Mouse (Mus musculus): ENCODE measurements around the gene Lcmt1.

Gene Lcmt1

DNA sequence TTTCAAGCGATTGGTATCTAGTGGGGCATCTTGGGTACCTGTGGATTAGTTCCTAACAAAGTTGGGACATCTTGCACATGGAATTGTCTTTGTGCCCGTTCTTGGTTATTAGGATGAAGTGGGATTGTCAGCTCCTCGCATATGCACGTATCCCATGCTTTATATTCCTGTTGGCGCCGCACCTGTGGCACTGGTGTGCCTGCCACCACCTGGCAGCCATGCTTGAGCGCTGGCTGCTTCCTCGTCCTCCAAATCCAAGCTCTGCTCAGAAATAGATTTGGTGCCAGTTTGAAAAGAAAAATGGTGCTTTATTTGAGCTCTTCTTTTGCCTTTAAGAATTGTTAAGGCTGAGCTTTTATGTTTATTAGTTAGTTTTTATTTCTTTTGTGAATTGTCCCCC is 28.3 kb downstream of the Lcmt1 start:
- DNase-seq (ENCODE audit: inconsistent age in 2 of 2, low spot score in 1 of 2): no peak

DNA sequence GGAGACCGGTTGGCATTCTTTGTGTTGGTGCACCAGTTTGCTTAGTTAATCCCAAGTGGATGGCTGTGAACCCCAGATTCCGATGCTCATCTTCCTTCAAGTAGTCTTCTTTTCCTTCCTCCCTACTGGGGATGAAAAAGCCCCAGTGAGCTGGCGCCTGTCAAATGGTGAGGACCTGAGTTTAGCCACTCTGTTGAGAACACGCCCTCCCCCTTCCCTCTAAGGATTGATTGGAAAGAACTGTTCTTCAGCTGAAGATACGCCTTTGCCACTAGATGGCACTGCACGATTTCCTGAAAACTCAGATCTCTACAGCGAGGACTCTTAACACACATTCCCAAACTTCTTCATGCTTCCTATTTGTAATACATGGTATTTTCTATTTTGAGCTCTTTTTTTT is 29.2 kb downstream of the Lcmt1 start:
- peak; percentile 39 to 86 for DNase-seq (ENCODE audit: inconsistent age in 2 of 2, low spot score in 1 of 2)

DNA sequence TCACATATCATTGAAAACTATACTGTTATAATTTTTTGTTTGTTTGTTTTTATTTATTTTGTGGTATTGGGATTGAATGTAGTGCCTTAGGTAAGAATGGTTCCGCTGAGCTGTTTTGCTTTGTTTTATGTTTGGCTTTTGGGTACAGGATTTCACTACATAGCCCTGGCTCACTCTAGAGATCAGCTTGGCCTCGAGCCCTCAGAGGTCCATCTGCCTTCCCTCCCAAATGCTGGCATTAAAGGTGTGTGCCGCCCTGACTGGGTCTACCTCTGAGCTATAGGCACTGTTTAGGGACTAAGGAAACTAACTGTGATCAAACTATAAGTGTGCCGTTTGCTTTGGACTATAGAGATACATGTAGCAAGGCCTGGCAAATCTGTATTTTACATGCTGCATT is 29.7 kb downstream of the Lcmt1 start:
- DNase-seq (ENCODE audit: inconsistent age in 2 of 2, low spot score in 1 of 2): no peak

DNA sequence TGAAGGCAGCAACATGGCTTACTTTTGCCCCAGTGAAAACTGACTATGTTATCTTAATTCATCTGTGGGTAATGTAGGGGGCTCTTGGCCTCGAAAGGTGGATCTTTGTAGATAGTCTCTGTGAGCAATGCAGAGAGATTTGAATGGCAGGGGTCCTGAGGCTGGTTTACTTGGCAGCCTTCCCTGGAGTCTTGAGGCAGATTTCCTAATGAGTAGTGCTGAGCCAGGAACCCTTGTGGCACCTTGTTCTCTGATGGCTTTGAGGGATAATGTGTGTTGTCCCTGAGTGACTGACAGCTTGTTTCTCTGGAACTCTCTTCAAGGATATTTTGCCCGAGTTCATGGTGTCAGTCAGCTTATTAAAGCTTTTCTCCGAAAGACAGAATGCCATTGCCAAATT is 31.5 kb downstream of the Lcmt1 start:
- no peak for DNase-seq (ENCODE audit: inconsistent age in 2 of 2, low spot score in 1 of 2)

DNA sequence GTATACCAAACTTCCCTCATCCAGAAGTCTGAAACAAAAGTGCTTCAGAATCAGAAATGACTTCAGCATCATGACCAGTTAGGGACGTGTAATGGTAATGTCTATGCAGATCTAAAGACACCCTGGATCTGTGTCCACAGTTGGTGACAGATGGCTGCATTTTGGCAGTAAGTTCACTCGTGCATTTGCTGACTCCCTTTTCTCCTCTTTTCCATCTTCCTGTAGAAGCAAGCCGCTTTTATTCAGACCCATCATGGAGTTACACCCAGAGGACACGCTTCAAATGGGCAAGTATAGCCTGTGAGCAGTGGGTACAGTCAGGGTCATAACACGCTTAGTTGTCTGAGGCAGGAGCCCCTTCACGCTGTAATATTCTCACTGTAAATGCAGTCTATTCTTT is 34.6 kb downstream of the Lcmt1 start:
- DNase-seq (ENCODE audit: inconsistent age in 2 of 2, low spot score in 1 of 2): no peak

DNA sequence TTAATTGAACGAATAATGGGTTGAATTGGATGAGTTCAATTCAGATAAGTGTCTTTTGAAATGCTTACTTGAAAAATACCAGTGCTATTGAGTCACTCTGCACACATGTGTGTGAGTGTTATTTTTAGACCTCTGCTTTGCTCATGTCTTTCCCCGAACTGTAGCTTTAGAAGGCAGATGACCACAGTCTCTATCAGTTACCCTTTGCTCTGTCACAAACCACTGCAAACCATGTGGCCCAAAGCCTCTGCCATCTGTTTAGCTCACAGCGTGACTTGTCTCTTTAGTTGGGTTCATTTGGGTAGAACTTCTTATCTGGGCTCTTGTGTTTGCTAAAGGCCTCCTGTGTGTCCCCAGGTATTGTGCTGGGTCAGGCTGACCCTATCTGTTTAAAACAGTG is 36.0 kb downstream of the Lcmt1 start:
- peak in 1 of 2 experiments; percentile 50 for DNase-seq (ENCODE audit: inconsistent age in 2 of 2, low spot score in 1 of 2)

DNA sequence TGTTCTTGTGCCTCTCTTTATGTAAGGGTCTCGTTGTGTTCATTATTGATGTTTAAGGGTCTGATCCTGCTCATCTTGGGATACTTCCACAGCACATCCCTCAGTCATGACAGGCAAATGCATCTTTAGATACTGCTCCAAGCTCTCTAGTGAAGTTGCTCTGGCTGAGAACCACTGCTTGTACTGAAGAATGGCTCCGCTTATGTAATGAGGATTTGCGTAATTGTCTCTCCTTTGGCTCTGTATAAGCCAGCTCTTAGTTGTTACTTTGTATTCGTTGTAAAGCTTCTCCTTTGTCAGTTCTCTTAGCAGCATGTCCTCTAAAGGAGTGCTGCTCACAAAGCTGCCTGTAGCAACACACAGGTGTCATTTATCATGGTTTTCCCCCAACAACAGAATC is 37.4 kb downstream of the Lcmt1 start:
- no peak for DNase-seq (ENCODE audit: inconsistent age in 2 of 2, low spot score in 1 of 2)

DNA sequence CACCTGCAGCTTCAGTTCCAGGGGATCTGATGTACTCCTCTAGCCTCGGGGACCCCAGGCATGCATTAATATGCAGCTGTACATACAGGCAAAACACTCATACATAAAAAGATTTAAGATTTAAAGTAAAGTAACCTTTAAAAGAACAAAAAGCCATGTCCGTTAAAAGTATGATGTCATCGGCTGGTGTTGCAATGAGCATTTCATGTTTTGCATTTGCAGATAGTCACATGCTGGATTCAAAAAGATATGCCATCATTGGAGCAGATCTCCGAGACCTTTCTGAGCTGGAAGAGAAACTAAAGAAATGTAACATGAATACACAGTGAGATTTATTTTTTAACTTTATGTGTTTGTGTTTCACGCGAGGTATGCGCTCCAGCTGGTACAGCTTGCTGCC is 40.9 kb downstream of the Lcmt1 start:
- peak in 1 of 2 experiments; percentile 38 for DNase-seq (ENCODE audit: inconsistent age in 2 of 2, low spot score in 1 of 2)

DNA sequence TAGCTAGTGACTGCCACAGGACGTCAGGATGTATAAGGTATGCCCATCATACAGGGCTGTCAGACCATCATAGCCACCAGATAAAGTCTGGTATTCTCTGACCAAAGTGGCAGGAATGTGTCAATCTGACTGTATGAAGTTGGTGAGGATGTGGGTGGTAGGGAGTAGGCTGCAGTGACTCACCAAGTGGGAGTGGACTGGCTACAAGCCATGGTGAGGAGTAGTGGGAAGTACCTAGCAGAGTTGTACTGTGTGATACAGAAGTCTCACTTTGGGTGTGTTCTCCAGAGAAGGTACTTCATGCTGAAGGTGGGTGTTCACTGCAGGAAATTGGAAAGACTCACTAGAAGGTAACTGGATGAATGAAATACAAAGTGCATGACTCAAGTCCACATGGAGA is 41.5 kb downstream of the Lcmt1 start:
- DNase-seq (ENCODE audit: inconsistent age in 2 of 2, low spot score in 1 of 2): peak; percentile 39 to 68

DNA sequence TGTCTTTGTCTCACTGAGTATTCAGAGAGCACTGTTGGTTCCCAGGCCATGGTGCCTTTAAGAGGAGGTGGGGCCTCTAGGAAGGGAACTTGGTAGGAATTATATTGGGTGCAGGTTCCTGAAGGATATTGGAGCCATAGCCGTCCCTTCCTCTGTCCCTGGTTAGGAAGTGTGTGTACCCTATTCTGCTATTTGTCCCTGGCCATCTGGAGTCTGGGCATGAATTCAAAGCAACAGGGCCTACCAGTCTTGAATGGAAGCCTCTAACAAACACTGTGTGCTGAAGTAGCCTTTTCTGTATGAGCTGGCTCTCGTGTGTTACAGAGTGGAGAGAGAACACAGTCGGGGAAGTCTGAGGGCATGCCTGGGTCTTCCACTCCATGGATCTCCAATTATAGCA is 42.6 kb downstream of the Lcmt1 start:
- no peak for DNase-seq (ENCODE audit: inconsistent age in 2 of 2, low spot score in 1 of 2)

DNA sequence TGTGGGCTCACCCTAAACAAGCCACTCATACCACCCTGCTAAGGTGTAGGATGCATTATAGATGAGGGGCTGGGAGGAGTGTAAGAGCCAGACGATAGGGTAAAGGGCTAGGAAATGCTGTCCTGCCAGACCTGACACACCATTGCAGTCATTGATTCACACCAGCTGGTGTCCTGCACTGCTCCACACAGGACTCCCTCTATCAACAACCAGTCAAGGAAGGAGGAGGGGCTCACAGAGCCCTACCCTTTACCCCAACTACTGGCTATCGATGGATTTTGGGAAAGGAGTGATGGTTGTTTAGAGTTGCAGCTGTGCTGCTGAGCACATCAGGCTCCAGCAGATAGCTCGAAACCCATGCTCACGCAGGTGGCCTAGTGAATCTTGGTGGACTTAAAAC is 47.2 kb downstream of the Lcmt1 start:
- DNase-seq (ENCODE audit: inconsistent age in 2 of 2, low spot score in 1 of 2): no peak

DNA sequence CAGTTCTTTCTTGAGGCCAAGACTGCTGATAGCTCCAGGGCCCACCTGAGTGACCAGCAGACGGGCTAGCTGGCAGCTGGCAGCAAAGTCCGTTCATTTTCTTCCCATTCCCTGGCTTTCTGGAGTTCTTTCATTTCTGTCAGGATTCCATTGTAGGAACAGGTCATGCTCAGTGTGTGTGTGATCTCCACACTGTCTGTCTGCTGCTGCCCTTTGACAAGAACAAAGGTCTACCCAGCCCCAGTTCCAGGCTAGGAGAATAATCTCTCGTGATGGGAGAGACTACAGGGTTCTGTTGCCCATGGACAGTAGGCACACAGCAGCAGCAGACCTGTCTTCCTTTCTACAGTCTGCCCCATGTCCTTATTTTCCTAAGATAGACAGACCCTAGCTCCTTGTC is 48.1 kb downstream of the Lcmt1 start:
- no peak for DNase-seq (ENCODE audit: inconsistent age in 2 of 2, low spot score in 1 of 2)

DNA sequence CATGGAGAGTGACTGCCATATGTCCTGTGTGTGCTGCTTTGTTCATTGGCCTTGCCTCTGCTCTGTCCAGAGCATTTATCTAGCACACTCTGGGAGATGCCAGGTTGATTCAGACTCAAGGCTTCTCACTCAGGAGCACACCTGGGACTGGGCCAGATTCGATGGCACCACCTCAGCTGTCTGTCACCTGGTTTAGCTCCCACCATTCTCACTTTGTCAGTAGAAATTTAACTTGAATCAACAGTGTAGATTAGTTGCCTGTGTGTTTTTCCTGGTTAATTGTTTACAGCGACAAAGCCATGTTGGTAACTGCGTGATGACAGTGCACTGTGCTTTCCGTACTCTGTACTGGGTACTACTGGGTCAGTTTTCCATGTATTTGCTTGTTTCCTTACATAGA is 50.4 kb downstream of the Lcmt1 start:
- no peak for DNase-seq (ENCODE audit: inconsistent age in 2 of 2, low spot score in 1 of 2)

DNA sequence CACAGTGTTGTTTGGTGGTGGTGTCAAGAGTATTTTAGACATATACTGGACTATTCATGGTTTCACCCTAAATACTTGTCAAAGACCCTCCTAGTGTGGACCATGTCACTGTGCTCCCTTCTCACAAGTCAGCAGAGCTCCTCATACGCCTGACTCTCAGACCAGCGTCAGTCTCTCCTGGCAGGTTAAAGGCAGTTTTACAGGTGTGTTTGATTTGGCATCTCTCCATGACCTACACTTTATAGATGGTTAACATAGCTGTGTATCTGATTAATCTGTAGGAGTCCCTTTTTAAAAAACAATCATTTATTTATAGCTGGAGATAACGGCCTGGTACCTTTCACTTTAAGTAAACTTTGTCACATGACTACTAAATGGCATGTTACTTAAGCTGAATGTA is 52.4 kb downstream of the Lcmt1 start:
- DNase-seq (ENCODE audit: inconsistent age in 2 of 2, low spot score in 1 of 2): no peak

DNA sequence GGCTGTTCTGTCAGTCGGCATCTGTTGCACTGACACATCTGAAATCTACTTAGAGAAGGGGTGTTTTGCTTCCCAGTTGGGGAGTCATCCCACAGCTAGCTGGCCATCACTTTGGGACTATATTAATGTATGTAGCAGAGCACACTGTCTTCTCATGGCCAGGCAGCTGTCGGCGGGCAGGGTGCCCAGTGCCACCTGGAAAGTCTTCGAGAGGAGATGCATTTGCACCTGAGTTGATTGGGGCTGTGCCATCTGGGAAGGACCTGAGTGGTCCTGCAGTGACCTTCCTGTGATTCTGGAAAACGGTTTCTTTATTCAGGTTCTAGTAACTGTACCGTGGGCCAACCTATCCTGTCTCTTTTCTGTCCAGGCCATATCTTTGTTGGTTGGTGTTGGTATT is 54.7 kb downstream of the Lcmt1 start:
- no peak for DNase-seq (ENCODE audit: inconsistent age in 2 of 2, low spot score in 1 of 2)

DNA sequence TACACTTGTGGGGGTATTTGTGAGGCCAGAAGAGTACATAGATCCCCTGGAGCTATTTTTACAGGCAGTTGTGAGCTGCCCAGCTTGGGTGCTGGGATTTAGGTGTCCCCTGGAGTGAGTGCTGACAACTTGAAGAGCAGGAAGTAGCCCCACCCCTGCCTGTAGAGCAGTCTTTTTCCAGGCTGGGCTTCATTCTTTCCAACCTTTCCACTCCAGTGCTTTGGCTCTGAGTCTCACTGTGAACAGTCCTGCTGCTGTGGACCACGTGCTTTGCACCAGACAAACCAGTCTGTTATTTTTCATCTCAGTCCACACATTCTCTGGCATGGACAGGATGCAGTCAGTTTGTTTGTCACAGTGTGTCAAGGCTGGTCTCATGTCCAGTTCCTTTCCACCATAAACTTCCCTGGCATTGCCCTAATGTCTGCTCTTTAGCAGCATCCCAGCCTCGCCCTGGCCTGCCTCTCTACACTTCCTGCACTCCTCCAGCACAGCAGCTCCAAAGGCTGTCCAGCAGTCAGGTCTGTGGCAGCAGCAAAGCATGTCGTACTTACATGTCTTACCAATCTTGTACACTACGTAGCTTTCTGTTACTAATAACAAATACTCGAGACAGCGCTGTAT is 55.7 kb downstream of the Lcmt1 start:
- DNase-seq (ENCODE audit: inconsistent age in 2 of 2, low spot score in 1 of 2): no peak

DNA sequence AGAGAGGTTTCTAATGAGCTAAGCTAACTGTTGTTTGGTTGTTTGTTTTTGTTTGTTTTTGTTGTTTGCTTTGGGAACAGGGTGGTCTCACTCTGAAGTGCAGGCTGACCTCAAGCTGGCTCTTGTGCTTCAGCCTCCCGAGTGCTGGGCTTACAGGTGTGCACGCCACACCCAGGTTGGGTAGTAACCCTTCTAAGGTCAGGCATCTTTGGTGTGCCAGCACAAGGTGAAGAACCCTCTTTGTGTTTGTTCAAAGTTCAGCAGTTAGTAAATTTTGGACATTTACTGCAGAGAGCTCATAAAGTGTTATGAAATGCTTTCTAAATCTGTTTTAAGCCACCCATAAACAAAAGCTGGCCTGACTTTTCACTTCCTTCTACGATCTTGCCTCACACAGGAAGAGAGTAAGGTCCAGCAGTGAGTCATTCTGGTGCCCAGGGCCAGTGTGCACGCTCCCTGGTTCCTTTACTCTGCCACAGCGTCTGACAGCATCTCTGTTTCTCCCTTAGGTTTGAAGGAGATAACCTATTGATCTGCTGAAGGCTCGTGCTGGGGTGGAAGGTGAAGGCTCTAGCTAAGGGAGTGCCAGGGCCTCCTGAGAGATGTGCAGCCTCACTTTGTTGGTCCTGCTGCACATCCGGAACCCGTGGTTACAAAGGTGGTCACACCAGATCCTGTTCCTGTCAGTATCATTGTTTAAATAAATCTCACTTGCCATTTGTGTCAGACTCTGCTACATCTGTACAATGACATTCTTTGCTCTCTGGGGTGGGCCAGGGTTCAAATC is 60.2 kb downstream of the Lcmt1 start:
- DNase-seq (ENCODE audit: inconsistent age in 2 of 2, low spot score in 1 of 2): peak; percentile 20 to 79

DNA sequence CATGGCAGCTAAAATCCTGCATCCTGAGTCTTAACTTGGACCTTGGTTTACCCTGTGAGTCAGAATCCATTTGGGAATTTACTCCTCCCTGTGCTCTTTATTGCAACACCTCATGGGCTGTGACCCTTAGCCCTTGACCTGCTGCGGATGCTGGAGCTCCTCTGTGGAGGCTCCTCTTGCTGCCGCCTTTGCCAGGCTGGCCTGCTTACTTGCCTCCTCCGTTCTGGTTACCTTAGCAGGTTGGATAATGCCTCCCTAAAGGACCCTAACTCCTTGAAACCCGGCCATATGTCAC is 60.8 kb downstream of the Lcmt1 start:
- peak in 1 of 2 experiments; percentile 84 for DNase-seq (ENCODE audit: inconsistent age in 2 of 2, low spot score in 1 of 2)

DNA sequence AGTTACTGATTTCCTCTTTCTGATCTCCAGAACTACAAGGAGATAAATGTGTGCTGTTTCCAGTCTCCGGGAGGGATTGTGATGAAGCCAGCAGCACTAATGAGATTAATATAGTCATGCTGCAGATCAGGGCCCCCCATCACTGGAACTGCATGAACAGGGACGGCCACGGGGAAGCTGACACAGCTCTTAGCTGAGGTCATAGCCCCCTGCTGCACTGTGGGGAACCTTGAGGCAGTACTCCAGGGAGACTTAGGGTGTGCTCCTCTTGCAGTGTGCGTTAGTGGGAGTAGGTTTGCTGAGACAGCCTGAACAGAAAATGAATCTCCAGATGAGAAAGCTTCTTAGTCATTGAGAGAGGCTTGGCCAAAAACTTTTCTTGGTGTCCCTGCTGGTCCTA is 61.6 kb downstream of the Lcmt1 start:
- DNase-seq (ENCODE audit: inconsistent age in 2 of 2, low spot score in 1 of 2): no peak

DNA sequence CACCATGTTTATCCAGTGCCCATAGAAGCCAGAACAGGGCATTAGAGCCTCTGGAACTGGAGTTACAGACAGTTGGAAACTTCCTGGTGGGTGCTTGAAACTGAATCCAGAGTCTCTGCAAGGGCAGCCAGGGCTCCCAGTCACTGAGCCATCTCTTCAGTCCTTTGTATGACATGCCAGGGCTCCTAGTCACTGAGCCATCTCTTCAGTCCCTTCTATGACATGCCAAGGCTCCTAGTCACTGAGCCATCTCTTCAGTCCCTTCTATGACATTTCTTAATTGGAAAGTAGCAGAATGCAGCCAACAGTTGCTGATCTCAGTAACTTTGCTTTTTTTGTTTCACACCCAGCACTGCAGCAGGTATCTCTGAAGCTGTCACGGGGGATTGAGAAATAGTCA is 72.5 kb downstream of the Lcmt1 start:
- DNase-seq (ENCODE audit: inconsistent age in 2 of 2, low spot score in 1 of 2): no peak

DNA sequence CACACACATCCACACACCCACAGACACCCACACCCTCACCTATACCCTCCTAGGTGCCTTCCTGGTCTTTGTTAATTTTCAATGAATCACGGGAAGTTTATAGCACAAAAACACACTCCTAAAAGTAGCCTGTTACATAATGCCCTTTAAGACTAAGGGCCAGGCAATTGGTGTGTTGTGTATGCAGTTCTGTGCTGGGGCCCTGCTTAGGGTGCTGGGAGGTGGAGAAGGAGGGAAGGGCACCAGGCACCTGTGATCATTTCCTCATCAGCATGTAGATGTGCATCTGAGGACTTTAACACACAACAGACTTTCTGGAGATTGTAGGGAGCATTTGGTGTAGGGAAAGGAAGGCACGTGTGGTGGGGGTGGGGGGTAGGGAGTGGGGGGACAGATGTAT is 79.2 kb downstream of the Lcmt1 start:
- no peak for DNase-seq (ENCODE audit: inconsistent age in 2 of 2, low spot score in 1 of 2)

DNA sequence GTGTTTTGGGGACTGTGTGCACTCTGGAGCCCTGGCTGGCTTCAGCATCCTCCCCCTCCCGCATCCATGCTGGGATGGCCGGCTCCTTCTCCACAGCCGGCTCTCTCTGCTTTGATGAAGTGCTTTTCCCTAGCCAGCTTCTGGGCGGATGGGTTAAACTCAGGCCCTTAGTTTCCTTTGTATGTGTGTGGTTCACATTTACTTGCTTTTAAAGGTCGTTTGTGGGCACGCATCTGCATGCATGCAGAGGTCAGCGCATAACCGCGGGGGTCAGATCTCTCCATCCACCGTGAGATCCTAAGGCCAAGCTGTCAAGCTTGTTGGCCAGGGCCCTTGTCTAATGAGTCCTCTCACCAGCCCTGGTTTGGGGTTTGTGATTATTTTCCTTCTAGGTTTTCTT is 80.1 kb downstream of the Lcmt1 start:
- DNase-seq (ENCODE audit: inconsistent age in 2 of 2, low spot score in 1 of 2): no peak

DNA sequence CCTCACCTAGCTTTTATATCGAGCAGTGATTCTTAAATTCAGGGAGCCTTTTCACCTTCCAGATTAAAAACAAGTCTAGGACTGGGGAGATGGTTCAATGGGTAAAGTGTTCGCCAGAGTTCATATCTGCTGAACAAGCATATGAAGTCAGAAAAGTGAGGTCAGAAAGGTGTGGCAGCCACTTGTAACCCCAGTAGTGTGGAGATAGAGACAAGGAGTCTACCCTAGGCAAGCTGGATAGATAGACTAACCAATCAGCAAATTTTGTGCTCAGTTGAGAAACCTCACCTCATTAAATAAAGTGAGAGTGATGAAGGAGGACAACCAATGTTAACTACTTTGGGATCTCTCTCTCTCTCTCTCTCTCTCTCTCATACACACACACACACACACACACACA is 80.9 kb downstream of the Lcmt1 start:
- DNase-seq (ENCODE audit: inconsistent age in 2 of 2, low spot score in 1 of 2): no peak
